Mouse (Mus musculus) spleen, postnatal 14 days (tissue): ENCODE measurements around the gene Dennd1c.

ENCODE experiments used
- DNase-seq, 2 experiments: peaks; one replicate each; pipeline ENCODE4 v3.0.0; 2021 to 2022; ENCODE audit warnings: low spot score in 2 of 2

The Dennd1c gene

DNA sequence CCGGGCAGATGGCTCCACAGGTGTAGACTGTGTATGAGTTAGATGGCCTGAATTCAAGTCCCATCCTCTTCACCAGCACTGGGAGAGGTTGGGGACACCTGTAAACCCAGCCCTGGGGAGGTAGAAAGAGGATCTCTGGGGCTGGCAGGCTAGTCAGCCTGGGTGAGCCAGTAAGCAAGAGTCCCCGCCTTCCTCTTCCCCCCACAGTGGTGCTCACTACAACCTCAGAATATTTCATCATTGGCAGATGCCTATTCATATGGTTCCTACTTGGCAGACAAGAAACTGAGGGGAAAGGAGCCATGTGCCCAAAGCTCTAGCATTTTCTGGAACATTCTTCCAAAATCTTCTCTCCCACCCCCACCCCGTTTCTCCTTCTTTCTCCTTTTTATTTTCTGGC lies 29.5 kb downstream of the Dennd1c start:
- DNase-seq: no peak

DNA sequence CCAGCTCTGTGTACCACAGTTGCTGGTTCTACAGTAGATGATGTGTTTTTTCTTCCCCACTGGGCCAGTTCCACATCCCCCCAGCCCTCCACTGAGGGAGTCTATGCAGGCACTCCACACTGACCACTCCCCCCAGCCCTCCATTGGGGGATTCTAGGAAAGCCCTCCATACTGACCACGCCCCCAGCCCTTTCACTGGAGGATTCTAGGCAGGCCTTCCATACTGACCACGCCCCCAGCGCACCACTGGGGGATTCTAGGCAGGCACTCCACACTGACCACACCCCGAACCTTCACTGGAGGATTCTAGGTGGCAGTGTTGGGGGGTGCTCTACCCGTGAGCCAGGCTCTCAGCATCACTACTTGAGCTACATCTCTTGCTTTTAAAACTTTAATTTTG lies 30.9 kb downstream of the Dennd1c start:
- DNase-seq: no peak

DNA sequence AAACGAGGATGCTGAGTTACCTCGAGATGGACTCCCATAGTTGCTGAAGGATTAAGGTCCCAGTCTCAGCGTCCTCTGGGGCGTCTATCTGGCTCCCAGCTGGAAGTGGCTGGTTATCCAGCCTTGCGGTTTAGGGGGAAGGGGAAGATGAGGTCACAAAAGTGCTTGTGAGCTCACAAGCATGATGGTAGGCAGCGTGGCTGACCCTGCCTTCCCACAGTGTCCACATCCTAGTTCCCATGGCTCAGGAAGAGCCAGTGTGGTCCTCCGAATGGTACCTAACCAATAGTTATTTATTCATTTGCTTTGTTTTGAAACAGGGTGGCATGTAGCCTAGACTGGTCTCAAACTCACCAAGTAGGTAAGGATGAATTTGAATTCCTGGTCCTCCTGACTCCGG lies 36.8 kb downstream of the Dennd1c start, which contains the start of gene Slc25a41:
TSS of gene Slc25a41 (minus strand) at position 101 of the 400 bp plus-strand sequence.
- DNase-seq: no peak

DNA sequence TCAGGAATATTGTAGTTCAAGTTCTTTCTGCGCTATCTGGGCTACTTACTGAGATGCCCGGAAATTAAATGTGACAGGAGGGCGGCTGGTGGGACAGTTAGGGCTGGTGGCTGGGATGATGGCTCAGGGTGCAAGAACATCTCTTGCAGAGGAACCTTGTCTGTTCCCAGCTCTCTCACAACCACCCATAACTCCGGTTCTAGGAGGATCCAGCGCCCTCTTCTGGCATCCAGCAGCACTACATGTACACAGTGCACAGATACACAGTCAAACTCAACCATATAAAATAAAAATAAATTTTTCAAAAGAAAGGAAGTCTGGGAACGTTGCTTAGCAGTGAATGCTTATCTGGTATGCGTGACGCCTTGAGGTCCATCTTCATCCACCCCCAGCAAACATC lies 39.3 kb downstream of the Dennd1c start:
- no peak for DNase-seq

DNA sequence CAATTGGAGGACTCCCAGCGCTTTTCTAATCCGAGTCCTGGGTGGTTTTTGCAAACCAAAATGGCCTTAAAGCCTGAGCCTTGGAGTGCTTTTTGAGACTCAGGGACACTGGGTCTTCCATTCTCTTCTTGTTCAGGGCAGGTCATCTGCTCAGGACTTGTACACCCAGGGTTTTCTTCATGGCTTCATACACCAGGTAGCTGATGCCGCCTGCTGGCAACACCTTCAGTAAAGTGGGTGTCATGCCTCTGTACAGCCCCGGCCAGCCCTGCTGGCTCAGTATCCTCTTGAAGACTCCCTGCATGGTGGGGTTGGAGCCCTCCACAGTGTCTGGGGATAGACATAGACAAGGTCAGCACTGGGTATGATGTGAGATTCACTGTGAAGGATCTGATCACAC lies 45.5 kb downstream of the Dennd1c start:
- no peak for DNase-seq

DNA sequence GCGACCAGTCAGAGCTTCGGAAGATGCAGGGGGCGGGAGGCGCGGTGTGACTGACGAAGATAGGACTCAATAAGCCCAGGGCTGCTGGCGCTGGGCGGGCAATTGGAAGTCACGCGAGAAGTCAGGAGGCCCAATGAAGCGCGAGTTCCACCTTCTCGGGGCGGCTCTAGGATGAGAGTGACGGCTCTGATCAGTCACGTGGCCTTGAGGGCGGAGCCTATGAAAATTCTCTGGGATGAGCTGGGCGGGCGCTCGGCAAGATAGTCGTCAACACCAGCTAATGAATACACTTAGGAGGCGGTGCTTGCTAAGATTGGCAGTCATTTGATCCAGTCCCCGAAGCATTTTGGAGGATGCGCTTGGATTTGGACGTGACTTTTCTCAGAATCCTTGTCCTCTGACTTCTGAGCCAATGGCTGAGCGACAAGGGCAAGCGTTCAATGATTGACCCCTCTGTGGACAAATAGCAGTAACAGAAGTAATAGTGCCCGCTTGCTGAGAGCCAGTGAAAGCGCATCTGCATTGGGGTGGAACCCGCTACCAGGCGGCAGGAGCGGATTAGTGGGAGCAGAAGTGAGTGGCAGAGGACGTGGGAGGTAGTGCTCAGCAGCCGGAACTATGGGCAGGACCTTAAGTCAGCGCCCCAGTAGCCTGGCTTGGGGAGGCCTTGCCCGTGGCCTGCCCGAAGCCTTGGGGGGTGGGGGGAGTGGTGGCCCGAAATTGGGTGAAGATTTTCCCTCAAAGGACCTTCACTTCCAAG lies 46.5 kb downstream of the Dennd1c start:
- peak; percentile 96 to 98 for DNase-seq

DNA sequence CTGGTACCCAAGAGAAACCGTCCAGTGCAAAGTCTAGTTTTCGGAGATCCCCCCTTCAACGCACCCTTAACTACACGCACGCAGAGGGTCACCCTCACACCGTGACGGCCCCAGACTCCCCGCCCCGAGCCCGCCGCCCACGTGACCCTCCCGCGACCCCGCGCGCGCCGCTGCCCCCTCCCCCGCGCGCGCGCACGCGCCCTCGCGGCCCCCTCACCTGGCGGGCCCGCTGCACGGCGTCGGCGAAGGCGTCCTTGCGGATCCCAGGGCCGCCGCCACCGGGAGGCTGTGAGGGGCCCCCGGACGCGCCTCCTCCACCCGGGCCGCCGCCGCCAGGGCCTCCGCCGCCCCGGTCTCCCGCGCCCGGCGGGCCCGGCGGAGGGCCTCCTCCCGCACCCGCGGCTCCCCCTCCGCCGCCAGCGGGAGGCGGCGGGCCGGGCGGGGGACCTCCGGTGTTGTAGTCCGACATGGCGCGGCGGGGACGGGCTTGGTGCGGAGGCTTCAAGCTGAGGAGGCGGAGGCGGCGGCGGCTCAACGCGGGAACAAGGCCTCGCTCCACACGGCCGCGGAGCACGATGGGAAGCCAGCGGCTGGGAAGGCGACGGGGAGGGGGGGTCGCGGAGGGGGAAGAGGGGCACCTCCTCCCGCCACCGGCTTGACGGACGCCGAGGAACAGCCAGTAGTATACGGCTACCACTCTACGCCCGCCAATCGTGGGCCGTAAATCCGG lies 47.2 kb downstream of the Dennd1c start, which contains the start of gene Khsrp:
TSS of gene Khsrp (minus strand) at position 592 of the 730 bp plus-strand sequence.
- peak in 1 of 2 experiments; percentile 42 for DNase-seq

DNA sequence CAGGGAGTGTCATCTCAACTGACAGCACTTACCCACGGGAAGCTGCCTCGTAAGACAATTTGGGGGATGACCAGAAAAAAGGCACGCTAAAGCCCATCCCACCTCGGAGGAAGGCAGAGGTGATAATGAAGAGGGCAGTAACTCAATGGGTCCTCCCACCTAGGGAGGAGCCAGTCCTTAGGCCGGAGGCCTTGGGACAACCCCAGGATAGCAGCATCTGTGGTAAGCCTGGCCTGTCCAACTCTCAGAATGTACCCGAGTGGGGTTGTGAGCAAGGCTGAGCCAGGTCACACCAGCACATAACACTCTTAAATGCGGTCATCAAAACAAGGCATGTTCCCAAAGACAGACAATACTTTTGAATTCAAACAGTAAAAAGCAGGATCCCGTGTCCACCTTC lies 48.6 kb downstream of the Dennd1c start:
- DNase-seq: no peak

DNA sequence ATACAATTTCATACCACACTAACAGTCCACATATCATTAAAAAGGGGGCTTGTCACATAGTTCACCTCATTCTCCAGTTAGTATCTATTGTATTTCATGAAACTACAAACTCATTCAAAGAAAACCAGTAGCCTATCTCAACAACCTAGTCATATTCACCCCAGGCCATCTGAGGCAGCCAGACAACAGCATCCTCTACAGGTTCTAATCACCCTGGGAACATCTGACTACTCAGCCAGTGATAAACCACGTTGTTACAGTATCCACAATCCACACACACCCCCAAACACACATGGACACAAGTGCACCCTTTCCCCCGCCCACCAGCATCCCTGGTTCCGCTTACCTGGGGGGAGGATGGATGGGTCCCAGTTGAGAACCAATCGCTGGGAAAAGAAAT lies 50.8 kb downstream of the Dennd1c start:
- no peak for DNase-seq

DNA sequence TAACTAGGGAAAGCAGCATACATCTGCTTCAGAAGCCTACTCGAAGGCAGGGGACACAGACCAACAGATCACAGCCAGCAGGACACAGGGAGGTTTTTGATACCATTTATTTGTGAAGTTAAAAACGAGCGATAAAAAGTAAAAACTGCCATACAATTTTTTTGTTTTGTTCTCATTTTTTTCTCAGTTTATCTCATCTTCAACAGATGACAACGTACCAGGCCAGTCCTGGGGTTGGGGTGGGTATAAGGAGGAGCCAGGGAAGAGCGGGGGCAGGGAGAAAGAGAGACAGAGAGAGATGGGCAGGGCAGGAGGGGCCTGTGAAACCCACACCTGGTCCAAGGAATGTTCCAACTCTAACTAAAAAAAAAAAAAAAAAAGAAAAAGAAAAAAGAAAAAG lies 57.4 kb downstream of the Dennd1c start:
- DNase-seq: no peak

DNA sequence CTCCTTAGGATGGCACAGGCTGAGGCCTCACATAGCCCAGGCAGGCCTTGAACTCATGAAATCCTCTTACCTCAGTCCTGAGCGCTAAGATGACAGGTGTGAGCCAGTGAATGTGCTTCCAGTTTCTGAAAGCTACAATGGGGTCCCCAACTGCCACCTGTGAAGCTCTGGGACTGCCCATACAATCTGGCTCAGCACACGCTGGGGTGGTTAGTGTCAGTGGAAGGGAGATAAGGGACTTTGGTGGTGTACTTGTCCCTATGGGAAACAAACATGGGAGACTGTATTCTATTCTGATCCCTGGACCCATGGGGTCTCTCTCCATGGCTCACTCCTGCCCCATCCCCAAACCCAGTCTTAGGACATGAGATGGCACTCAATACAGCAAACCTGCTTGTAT lies 58.6 kb downstream of the Dennd1c start:
- no peak for DNase-seq
